Mouse (Mus musculus): Measurements from ENCODE around the gene Olfr906. TPM values are rescaled to one million over a fixed set of nuclear protein-coding genes. Genes with fewer than 3 reads are reported as not detected.

Gene Olfr906
- polyA plus RNA-seq, 1 experiment from 2014 or later: not detected

Other genes starting within 250 kb of the Olfr906 start
- gene Olfr143, start 234.3 kb upstream of the Olfr906 start, polyA plus RNA-seq (2015; fragmentation: Nextera tagmentation; extraction: Ambion mirVana): not detected in 2 replicates
- not detected in 2 replicates for gene Olfr895, start 219.2 kb upstream of the Olfr906 start, polyA plus RNA-seq (2015; fragmentation: Nextera tagmentation; extraction: Ambion mirVana)
- not detected in 2 replicates for gene Olfr896-ps1, start 196.0 kb upstream of the Olfr906 start, polyA plus RNA-seq (2015; fragmentation: Nextera tagmentation; extraction: Ambion mirVana)
- gene Olfr25, start 158.0 kb upstream of the Olfr906 start, polyA plus RNA-seq (2015; fragmentation: Nextera tagmentation; extraction: Ambion mirVana): not detected in 2 replicates
- not detected in 2 replicates for gene Olfr898, start 138.7 kb upstream of the Olfr906 start, polyA plus RNA-seq (2015; fragmentation: Nextera tagmentation; extraction: Ambion mirVana)
- not detected in 2 replicates for gene Olfr250, start 120.2 kb upstream of the Olfr906 start, polyA plus RNA-seq (2015; fragmentation: Nextera tagmentation; extraction: Ambion mirVana)
- gene Olfr251, start 110.0 kb upstream of the Olfr906 start, polyA plus RNA-seq (2015; fragmentation: Nextera tagmentation; extraction: Ambion mirVana): not detected in 2 replicates
- gene Olfr147, start 85.4 kb upstream of the Olfr906 start, polyA plus RNA-seq (2015; fragmentation: Nextera tagmentation; extraction: Ambion mirVana): not detected in 2 replicates
- gene Olfr901, start 57.6 kb upstream of the Olfr906 start, polyA plus RNA-seq (2015; fragmentation: Nextera tagmentation; extraction: Ambion mirVana): not detected in 2 replicates
- gene Olfr902, start 39.4 kb upstream of the Olfr906 start, polyA plus RNA-seq (2015; fragmentation: Nextera tagmentation; extraction: Ambion mirVana): not detected in 2 replicates
- gene Olfr904, start 23.9 kb upstream of the Olfr906 start, polyA plus RNA-seq (2015; fragmentation: Nextera tagmentation; extraction: Ambion mirVana): not detected in 2 replicates
- gene Olfr905, start 16.0 kb upstream of the Olfr906 start, polyA plus RNA-seq (2015; fragmentation: Nextera tagmentation; extraction: Ambion mirVana): not detected in 2 replicates
- not detected in 2 replicates for gene Olfr907, start 8.7 kb downstream of the Olfr906 start, polyA plus RNA-seq (2015; fragmentation: Nextera tagmentation; extraction: Ambion mirVana)
- not detected in 2 replicates for gene Olfr911-ps1, start 34.5 kb downstream of the Olfr906 start, polyA plus RNA-seq (2015; fragmentation: Nextera tagmentation; extraction: Ambion mirVana)
- gene Olfr910, start 50.8 kb downstream of the Olfr906 start, polyA plus RNA-seq (2015; fragmentation: Nextera tagmentation; extraction: Ambion mirVana): not detected in 2 replicates
- gene Olfr912, start 93.1 kb downstream of the Olfr906 start, polyA plus RNA-seq (2015; fragmentation: Nextera tagmentation; extraction: Ambion mirVana): not detected in 2 replicates
- not detected in 2 replicates for gene Olfr913, start 105.7 kb downstream of the Olfr906 start, polyA plus RNA-seq (2015; fragmentation: Nextera tagmentation; extraction: Ambion mirVana)
- gene Olfr914, start 118.0 kb downstream of the Olfr906 start, polyA plus RNA-seq (2015; fragmentation: Nextera tagmentation; extraction: Ambion mirVana): not detected in 2 replicates
- not detected in 2 replicates for gene Olfr916, start 172.8 kb downstream of the Olfr906 start, polyA plus RNA-seq (2015; fragmentation: Nextera tagmentation; extraction: Ambion mirVana)
- not detected in 2 replicates for gene Olfr917, start 178.8 kb downstream of the Olfr906 start, polyA plus RNA-seq (2015; fragmentation: Nextera tagmentation; extraction: Ambion mirVana)
- gene Olfr918, start 187.5 kb downstream of the Olfr906 start, polyA plus RNA-seq (2015; fragmentation: Nextera tagmentation; extraction: Ambion mirVana): not detected in 2 replicates
- not detected in 2 replicates for gene Olfr919, start 216.6 kb downstream of the Olfr906 start, polyA plus RNA-seq (2015; fragmentation: Nextera tagmentation; extraction: Ambion mirVana)
- gene Vwa5a, start 231.2 kb downstream of the Olfr906 start, polyA plus RNA-seq (2015; fragmentation: Nextera tagmentation; extraction: Ambion mirVana): 9.0 and 9.5 TPM in 2 replicates